Mouse (Mus musculus): ENCODE data around the gene Sla2.
"Not testable (repeated sequence)": the region's sequence is repeated elsewhere in the genome, so short reads cannot be mapped to it uniquely, and the experiment has no call there.

Gene Sla2

GRCm38 (mm10) chr2:156887017-156887416 is at the start of gene Sla2:
TSS of gene Sla2 (minus strand) at chr2:156887192.
- no peak for DNase-seq

GRCm38 (mm10) chr2:156935005-156935404 is 48.0 kb upstream of the Sla2 start:
- no peak for DNase-seq

- DNase-seq: no peak
Measured at GRCm38 (mm10) chr2:156933426-156933825, 46.4 kb upstream of the Sla2 start.

- no peak for DNase-seq
Measured at GRCm38 (mm10) chr2:156931421-156931820, 44.4 kb upstream of the Sla2 start.

- DNase-seq: no peak
Measured at GRCm38 (mm10) chr2:156930549-156930948, 43.6 kb upstream of the Sla2 start.

- peak in 1 of 2 experiments; percentile 12 for DNase-seq
Measured at GRCm38 (mm10) chr2:156929519-156930120, 42.6 kb upstream of the Sla2 start.

- DNase-seq: no peak
Measured at GRCm38 (mm10) chr2:156928606-156929005, 41.6 kb upstream of the Sla2 start.

GRCm38 (mm10) chr2:156927663-156928062 is 40.7 kb upstream of the Sla2 start:
- DNase-seq: no peak

GRCm38 (mm10) chr2:156925611-156926010 is 38.6 kb upstream of the Sla2 start:
- DNase-seq: not testable (repeated sequence)

- DNase-seq: not testable (repeated sequence)
Measured at GRCm38 (mm10) chr2:156925075-156925474, 38.1 kb upstream of the Sla2 start.

GRCm38 (mm10) chr2:156924210-156924898 is 37.4 kb upstream of the Sla2 start:
- no peak for DNase-seq

- DNase-seq: no peak
Measured at GRCm38 (mm10) chr2:156923057-156923456, 36.1 kb upstream of the Sla2 start.

- DNase-seq: no peak
Measured at GRCm38 (mm10) chr2:156919796-156920195, 32.8 kb upstream of the Sla2 start.

GRCm38 (mm10) chr2:156919191-156919590 is 32.2 kb upstream of the Sla2 start:
- DNase-seq: not testable (repeated sequence)

GRCm38 (mm10) chr2:156918562-156918961 is 31.6 kb upstream of the Sla2 start:
- DNase-seq: no peak

GRCm38 (mm10) chr2:156916419-156917125 is 29.6 kb upstream of the Sla2 start:
- DNase-seq: no peak

- DNase-seq: no peak
Measured at GRCm38 (mm10) chr2:156915559-156915958, 28.6 kb upstream of the Sla2 start.

- DNase-seq: no peak
Measured at GRCm38 (mm10) chr2:156913191-156913590, 26.2 kb upstream of the Sla2 start.

- DNase-seq: not testable (repeated sequence)
Measured at GRCm38 (mm10) chr2:156905931-156906330, 18.9 kb upstream of the Sla2 start.

- peak; percentile 86 to 88 for DNase-seq
Measured at GRCm38 (mm10) chr2:156904976-156905717, 18.2 kb upstream of the Sla2 start.

GRCm38 (mm10) chr2:156903367-156903766 is 16.4 kb upstream of the Sla2 start:
- DNase-seq: no peak

GRCm38 (mm10) chr2:156902411-156902810 is 15.4 kb upstream of the Sla2 start:
- not testable (repeated sequence) for DNase-seq

GRCm38 (mm10) chr2:156901883-156902282 is 14.9 kb upstream of the Sla2 start:
- DNase-seq: no peak

All from kidney, postnatal 4 days (tissue).